Mouse (Mus musculus) natural killer cell, adult 2 months (primary cell): ENCODE data around the gene Oxsr1.
A peak's percentile ranks its signal among the peaks of the same experiment; 100 is the strongest.
"Not testable (repeated sequence)": the region's sequence is repeated elsewhere in the genome, so short reads cannot be mapped to it uniquely, and the experiment has no call there.

Experiments used
- DNase-seq, 2 experiments: peaks; one replicate each; pipeline ENCODE4 v3.0.0; 2022; ENCODE audit warnings: low spot score in 2 of 2

The Oxsr1 gene

DNA sequence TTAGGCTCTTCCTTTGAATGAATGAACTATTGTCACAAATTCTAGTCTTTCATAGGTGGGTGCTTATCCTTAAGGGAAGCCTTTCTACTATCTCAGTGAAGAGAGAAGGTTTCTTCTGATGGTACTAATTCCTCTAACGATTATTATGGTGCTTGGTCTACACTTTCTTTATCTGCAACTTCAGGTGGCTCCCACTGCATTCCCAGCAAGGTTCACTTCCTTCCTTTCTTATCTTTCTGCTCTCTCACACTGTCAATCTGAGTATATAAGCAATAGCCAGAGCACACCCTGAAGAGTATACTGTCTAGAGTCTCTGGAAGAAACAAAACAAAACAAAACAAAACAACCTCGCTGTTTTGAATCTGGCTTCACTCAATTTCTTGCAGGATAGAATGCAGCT, 102.6 kb downstream of the Oxsr1 start:
- no peak for DNase-seq

DNA sequence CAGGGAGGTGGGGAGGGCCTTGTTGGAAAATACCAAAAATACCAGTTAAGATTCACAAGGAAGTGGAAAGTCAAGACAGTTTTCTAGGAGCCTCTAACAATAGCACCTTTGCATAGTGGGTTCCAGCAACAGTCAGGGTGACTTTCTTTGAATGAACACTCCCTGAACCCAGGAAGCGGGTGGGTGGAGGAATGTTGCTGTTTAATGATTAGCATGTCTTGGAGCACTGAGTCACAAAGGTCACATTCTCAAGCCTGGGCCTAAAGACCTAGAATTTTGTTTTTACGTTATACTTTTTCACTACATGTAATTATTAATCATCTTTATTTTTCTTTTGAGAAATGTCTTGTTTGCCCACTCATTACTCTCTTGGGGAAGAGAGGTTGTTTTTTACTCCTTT, 106.9 kb downstream of the Oxsr1 start:
- not testable (repeated sequence) for DNase-seq

DNA sequence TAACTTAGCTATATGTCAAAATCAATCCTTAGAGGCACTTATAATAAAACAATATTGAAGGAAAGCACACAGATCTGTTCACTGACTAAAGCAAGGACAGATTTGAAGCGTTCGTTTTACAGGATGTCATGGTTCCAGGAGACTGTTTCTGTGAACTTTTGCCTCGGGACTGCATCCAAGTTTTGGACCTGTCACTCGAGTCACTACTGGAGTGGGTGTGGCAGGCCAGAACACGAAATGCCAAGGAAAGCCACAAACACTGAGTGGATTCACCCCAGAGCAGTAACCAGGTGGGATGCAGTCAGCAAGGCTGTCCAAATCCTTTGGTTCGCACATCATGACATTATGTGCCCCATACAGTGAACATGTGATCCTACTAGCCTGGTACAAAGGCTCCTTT, 107.6 kb downstream of the Oxsr1 start:
- DNase-seq: no peak

DNA sequence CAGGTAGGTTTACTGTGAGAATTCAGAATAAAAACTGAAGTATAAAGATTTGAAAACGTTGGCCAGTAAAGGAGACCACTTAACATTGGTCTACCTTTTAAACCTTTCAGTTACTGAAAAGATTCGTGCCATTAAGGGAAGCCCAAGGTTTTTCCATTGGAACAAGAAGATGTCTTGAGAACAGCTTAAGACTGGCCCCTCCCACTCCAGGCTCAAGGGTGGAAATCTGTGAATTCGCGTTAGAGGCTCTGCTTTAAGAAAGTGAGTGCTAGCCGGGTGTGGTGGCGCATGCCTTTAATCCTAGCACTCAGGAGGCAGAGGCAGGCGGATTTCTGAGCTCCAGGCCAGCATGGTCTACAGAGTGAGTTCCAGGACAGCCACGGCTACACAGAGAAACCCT, 109.2 kb downstream of the Oxsr1 start:
- DNase-seq: no peak

DNA sequence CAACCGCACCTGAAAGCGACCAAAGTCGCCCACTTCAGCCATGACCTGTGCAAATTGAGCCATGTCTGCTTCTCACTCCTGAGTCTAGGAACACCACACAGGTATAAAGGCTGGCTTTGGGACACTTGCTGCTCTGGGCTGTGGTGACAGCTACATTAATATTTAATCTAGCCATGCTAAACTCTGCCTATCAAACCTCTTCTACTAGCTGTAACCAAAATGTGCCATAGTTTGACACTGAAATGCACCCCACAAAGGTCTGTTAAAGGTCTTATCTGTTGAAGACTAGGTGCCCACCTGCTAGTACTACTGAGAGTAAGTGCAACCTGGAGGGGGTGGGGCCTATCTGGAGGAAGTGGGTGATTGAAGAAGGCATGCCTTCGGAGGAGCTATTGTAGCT, 113.2 kb downstream of the Oxsr1 start, which contains the start of gene Slc22a13:
Gene Slc22a13 (minus strand): TSS at position 101 of the 400 bp plus-strand sequence.
- DNase-seq: no peak

- no peak for DNase-seq
Observed at GRCm38 (mm10) chr9:119207113-119207512, 115.1 kb downstream of the Oxsr1 start.

- no peak for DNase-seq
Observed at GRCm38 (mm10) chr9:119206666-119207065, 115.6 kb downstream of the Oxsr1 start.

- DNase-seq: no peak
Observed at GRCm38 (mm10) chr9:119205756-119206155, 116.5 kb downstream of the Oxsr1 start.

- no peak for DNase-seq
Observed at GRCm38 (mm10) chr9:119203617-119204016, 118.6 kb downstream of the Oxsr1 start.

DNA sequence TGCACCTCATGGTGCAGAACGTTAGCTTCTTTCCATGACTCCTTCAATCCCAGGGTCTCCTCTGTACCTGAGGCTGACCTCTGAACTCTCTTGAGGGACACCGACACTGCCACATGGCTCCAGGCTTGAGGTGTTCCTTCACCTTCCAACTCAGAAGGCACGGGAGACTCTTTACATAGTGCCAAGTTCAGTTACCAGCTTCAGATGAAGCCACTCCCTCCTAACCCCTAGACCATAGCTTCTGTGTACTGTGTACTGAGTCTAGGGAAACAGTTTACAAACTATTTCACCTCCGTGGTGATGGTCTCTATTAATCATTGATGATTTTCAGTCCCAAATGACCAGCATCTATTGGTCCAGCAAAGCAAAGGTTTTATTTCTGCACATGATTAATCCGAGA, 120.6 kb downstream of the Oxsr1 start:
- no peak for DNase-seq

DNA sequence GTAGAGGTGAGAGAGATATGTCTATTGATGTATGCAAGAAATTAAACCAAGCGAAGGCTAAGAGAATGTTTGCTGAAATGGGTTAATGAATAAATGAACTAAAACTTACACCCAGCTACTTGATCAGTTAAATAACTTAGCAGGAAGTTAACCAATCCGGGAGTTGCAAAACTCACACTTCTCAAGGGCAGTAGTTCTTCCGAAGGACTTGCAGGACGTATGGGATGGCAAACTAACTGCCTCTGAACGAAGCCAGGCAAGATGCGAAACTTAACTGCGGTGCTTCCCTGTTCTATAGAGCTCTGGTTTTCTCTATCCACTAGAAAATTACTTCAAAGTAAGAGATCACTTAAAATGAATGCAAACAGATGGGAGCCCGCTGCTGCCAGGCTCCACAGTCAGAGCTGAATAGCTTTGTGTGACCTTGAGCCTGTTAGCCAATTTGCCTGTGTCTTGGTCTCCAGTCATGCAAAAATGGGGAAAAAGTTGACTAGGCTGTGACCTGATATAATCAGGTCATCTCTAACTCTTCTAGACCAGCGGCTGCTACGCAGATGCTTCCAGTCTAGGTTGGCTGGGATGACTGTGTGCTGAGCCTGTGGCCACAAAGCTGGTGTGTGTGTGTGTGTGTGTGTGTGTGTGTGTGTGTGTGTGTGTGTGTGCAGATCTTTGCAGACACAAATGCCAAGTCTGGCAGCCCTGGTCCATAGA, 122.9 kb downstream of the Oxsr1 start:
- no peak for DNase-seq

DNA sequence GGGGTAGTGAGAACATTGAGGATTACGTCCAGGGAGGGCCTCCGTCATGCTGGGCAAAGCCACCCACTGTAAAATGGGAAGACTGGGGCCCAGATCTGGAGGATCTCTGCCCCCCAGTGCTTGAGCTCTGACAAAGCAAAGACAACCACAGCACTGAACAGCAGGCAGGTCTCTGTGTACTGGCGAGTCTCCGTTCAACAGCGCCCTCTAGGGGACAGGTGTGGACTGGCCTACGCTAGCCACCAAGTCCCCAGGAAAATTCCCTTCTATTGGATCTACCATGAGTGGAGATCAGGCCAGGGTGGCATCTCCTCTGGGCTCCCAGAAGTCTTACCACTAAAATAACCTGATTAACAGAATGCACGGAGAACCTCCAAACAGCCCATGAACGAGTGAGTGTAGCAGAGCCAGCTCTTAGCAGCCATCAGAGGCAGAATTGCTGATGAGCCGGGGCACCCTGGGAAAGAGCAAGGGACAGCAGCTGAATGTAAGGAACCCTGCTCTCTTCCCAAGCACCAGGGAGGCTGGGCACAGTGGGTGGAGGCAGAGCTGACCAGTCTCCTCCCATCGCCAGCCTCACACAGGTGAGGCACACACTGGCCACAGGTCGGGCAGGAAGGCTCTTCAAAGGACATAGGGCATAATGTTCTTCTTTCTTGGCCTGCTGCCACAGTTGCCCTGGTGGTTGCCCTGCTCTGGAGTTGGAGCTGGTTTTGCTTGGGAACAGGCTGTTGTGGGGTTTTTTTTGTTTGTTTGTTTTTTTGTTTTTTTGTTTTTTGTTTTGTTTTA, 129.8 kb downstream of the Oxsr1 start:
- peak in 1 of 2 experiments; percentile 2 for DNase-seq
